In the genomic region with DNA sequence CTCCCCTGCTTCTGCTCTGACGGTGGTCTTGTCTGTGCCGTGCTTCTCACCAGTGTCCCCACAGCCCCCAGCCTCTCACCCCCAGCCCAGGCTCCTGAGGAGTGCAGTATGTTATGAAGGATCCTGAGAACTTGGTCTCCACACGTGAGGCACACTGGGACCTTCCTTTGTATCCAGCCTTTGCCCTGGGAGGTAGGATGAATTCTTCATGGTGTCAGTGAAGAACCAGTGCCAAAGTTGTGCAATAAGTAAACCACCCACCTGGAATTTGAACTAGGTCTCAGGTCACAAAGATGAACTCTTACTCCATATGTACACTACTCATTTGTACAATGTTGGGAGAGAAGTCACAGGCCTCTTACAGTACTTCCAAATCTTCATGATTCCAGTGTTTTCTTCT, we compare ENCODE assay signal across 18 mouse cellular contexts. TPM values are rescaled to one million over a fixed set of nuclear protein-coding genes. Genes with fewer than 3 reads are reported as not detected.
DNase-seq lines count a peak whose midpoint lies in the region; TF ChIP-seq lines count a peak whose summit lies in the region.
"Had no signal": no experiment of that assay in that cellular context is flagged by ENCODE, and none has a peak within 500 bp of the region (broad histone marks: within the 10 kb centered on the region; RNA-seq: fewer than 3 reads in every experiment).

TSS of gene Acox2 (minus strand) at position 188 of the 400 bp plus-strand sequence.

- no peak for TF ChIP-seq POLR2A in myocyte (IDR thresholded peaks at IDR 0.05; ENCODE audit: insufficient read length, low read depth)

- H3K36me3 ChIP-seq in myocyte (ENCODE audit: control insufficient read depth, insufficient read depth), result no peaks in the 10 kb centered on the region
- H3K36me3 ChIP-seq: heart, embryonic 13.5 days; limb, embryonic 15.5 days; midbrain, embryonic 12.5 days; stomach, embryonic 15.5 days had no signal

- no peaks in the 10 kb centered on the region for H3K79me2 ChIP-seq in myocyte (ENCODE audit: control insufficient read depth, insufficient read depth)

- no peak within 1 kb of the TSS for H3ac ChIP-seq in myocyte (ENCODE audit: control insufficient read depth, insufficient read length)

- H3K4me2 ChIP-seq in myocyte (ENCODE audit: low read depth), result peak within 1 kb of the TSS; percentile 35
- H3K4me2 ChIP-seq: heart, embryonic 13.5 days; limb, embryonic 15.5 days; midbrain, embryonic 12.5 days; stomach, embryonic 15.5 days had no signal

- no peak within 1 kb of the TSS for H3K4me3 ChIP-seq in myocyte
- H3K4me3 ChIP-seq: heart, embryonic 13.5 days; limb, embryonic 15.5 days; midbrain, embryonic 12.5 days; stomach, embryonic 15.5 days had no signal

- DNase-seq in adrenal gland, postnatal 14 days, result no peak
- DNase-seq in adrenal gland, adult (ENCODE audit: inconsistent age in 2 of 2, low spot score in 1 of 2), result no peak
- DNase-seq in kidney, adult 8-10 months, result peak; percentile 76 to 86
- DNase-seq in kidney, postnatal 10 days, result no peak
- peak; percentile 57 to 78 for DNase-seq in kidney, postnatal 25 days
- no peak for DNase-seq in urinary bladder, postnatal 14 days (ENCODE audit: low spot score)
- no peak for DNase-seq in gastrocnemius, adult 18-20 months (ENCODE audit: low spot score)
- DNase-seq: cerebellum, adult 18-20 months; gastrocnemius, postnatal 25 days; heart, postnatal 4 days; retina, postnatal 1 day had no signal

- no peaks in the 10 kb centered on the region for H3K27me3 ChIP-seq in myocyte (ENCODE audit: control insufficient read depth, insufficient read depth, insufficient read length)
- H3K27me3 ChIP-seq: midbrain, embryonic 12.5 days; stomach, embryonic 15.5 days had no signal

TF ChIP-seq in myocyte, 11 proteins besides CTCF, POLR2A, EP300 and RAD21:
- no peak for TF ChIP-seq USF1 (IDR thresholded peaks at IDR 0.05; ENCODE audit: low read depth)

RNA-seq across cellular contexts. Expression of gene Acox2, which starts in this region (rescaled TPM):
- 2.2 and 30.4 TPM in 2 replicates for total RNA-seq in adrenal gland, postnatal 14 days (2021)
- 2.1 TPM for polyA plus RNA-seq in myocyte (2012; fragmentation: generic; extraction: Trizol)
- under 1 TPM; 0.64 to 0.69 TPM for total RNA-seq in gastrocnemius, adult 18-20 months (2021)
- total RNA-seq: CH12.LX; heart, postnatal 4 days; neutrophil, adult 5-6 weeks had no signal
- polyA plus RNA-seq: midbrain, embryonic 12.5 days had no signal

Comparison
In these comparisons a context has a peak if more than half of its experiments do, and no peak if none do; other contexts are left out.
1. DNase-seq: peak in kidney, adult 8-10 months (2 of 2) and kidney, postnatal 25 days (2 of 2); none in adrenal gland, postnatal 14 days (single experiment), adrenal gland, adult (0 of 2), kidney, postnatal 10 days (single experiment), urinary bladder, postnatal 14 days (single experiment) and gastrocnemius, adult 18-20 months (single experiment).